9 mouse cellular contexts compared by ENCODE assay signal in the genomic region with DNA sequence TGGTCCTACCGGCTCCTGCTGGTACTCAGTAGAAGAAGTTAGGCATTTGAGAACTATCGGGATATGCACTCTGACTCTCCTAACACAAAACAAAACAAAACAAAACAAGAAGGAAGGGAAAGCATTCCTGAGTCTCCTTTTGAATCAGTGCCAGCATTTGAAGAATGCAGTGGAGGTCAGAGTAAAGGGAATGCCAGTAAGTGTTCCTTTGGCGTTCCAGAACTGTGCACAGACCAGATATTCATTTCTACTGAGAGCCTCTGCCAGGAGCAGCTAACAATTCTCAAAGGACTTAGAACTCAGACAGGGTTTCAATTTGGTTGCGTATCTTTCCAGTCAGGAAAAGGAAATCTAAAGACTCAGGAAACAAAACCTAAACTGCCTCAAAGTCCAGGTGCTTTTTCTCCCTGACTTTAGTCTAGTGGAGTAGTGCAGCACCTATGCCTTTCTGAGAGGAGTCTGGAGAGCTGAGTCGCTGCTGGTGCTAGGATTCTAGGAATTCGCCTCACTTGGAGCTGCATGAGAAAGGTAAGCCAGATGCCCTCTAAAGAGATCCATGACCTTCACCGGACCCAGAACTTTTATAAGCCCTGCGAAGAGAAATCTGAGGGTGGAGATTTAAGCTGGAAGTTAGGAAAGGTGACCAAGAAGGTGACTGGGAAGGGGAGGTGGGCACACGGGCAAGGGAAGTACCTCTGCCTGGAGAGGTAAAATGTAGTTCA. TPM values are rescaled to one million over a fixed set of nuclear protein-coding genes. Genes with fewer than 3 reads are reported as not detected.
A peak's percentile ranks its signal among the peaks of the same experiment; 100 is the strongest.
DNase-seq lines count a peak whose midpoint lies in the region; TF ChIP-seq lines count a peak whose summit lies in the region.
"Had no signal": no experiment of that assay in that cellular context is flagged by ENCODE, and none has a peak within 500 bp of the region (broad histone marks: within the 10 kb centered on the region; RNA-seq: fewer than 3 reads in every experiment).

A gene (plus strand): TSS at position 117 of the 722 bp plus-strand sequence.

- H3K36me3 ChIP-seq in thymus, adult 2 months (ENCODE audit: control insufficient read depth, insufficient read depth, low read length) = no peaks in the 10 kb centered on the region
- H3K36me3 ChIP-seq: neural tube, embryonic 12.5 days had no signal

- WGBS in lung, adult 2 months = 35% methylated on average over 9 of the region's 9 CpGs
- 88% methylated on average over 9 of the region's 9 CpGs for WGBS in thymus, adult 2 months

- intact Hi-C loops in heart, postnatal 14 days (cut with DNase I) = loop anchor here (5.0 kb wide), 1 partner anchor 48 kb away; no protein-coding TSS in a partner anchor

- H3K27me3 ChIP-seq in thymus, adult 2 months (ENCODE audit: control insufficient read depth, insufficient read depth, low read length) = no peaks in the 10 kb centered on the region
- H3K27me3 ChIP-seq: neural tube, embryonic 12.5 days had no signal

- TF ChIP-seq CTCF in lung, adult 2 months (IDR thresholded peaks at IDR 0.05; ENCODE audit: insufficient read depth, low read length) = no peak
- no peak for TF ChIP-seq CTCF in thymus, adult 2 months (IDR thresholded peaks at IDR 0.05; ENCODE audit: borderline replicate concordance, control insufficient read depth, extremely low read depth, insufficient read depth, low read length, poor library complexity)

- H3K4me1 ChIP-seq in lung, adult 2 months (ENCODE audit: control insufficient read depth, insufficient read depth, low read length) = peaks cover 13% of the 10 kb centered on the region
- H3K4me1 ChIP-seq in thymus, adult 2 months (replicated peaks; ENCODE audit: control insufficient read depth, insufficient read depth, low read length) = peaks cover 2% of the 10 kb centered on the region
- H3K4me1 ChIP-seq: neural tube, embryonic 12.5 days had no signal

- H3K4me3 ChIP-seq in lung, adult 2 months (replicated peaks; ENCODE audit: extremely low read depth, low read depth, low read length) = peak within 1 kb of the TSS; percentile 68
- no peak within 1 kb of the TSS for H3K4me3 ChIP-seq in thymus, adult 2 months (ENCODE audit: control insufficient read depth, insufficient read depth, low read length)
- H3K4me3 ChIP-seq: neural tube, embryonic 12.5 days had no signal

- TF ChIP-seq POLR2A in lung, adult 2 months (IDR thresholded peaks at IDR 0.05; ENCODE audit: borderline replicate concordance, extremely low read depth, low read depth, low read length) = no peak
- TF ChIP-seq POLR2A in thymus, adult 2 months (IDR thresholded peaks at IDR 0.05; ENCODE audit: control insufficient read depth, extremely low read depth, insufficient read depth, low read length, poor library complexity) = no peak

- peak; percentile 24 to 73 for DNase-seq in adrenal gland, adult (ENCODE audit: inconsistent age in 2 of 2, low spot score in 1 of 2)
- DNase-seq in adrenal gland, postnatal 4 days (ENCODE audit: low spot score in 2 of 2) = no peak
- DNase-seq in adrenal gland, postnatal 14 days = peak; percentile 42
- DNase-seq in heart, postnatal 14 days = peak; percentile 24 to 58
- DNase-seq in lung, adult 2 months = no peak
- DNase-seq in thymus, adult 2 months = no peak
- no peak for DNase-seq in urinary bladder, postnatal 10 days (ENCODE audit: low spot score)
- no peak for DNase-seq in layer of hippocampus, postnatal 25 days (ENCODE audit: extremely low spot score in 1 of 2, low spot score in 1 of 2)

- H3K27ac ChIP-seq in thymus, adult 2 months (ENCODE audit: control insufficient read depth, insufficient read depth, low read length) = no peak within 1 kb of the TSS
- H3K27ac ChIP-seq: neural tube, embryonic 12.5 days had no signal

RNA-seq across cellular contexts. Expression of the gene that starts here (rescaled TPM):
- total RNA-seq in adrenal gland, postnatal 4 days (2021) = 10 to 100 TPM in 1 of 2 experiments, 1 to 10 TPM in 1; 5.9 to 14.7 TPM
- total RNA-seq in adrenal gland, postnatal 14 days (2021) = 9.8 and 9.9 TPM in 2 replicates
- total RNA-seq in heart, postnatal 14 days (2021) = 10 to 100 TPM; 25.2 to 26.8 TPM
- 13.0 and 22.7 TPM in 2 replicates for polyA plus RNA-seq in lung, adult 2 months (2012; rRNA removed)
- polyA plus RNA-seq in thymus, adult 2 months (2012; rRNA removed) = 1.9 and 3.3 TPM in 2 replicates
- 1 to 10 TPM; 1.6 to 2.5 TPM for total RNA-seq in layer of hippocampus, postnatal 25 days (2021)

Comparison
In these comparisons a context has a peak if more than half of its experiments do, and no peak if none do; other contexts are left out.
1. DNase-seq: peak in adrenal gland, adult (2 of 2), adrenal gland, postnatal 14 days (single experiment) and heart, postnatal 14 days (2 of 2); none in adrenal gland, postnatal 4 days (0 of 2), lung, adult 2 months (single experiment), thymus, adult 2 months (single experiment), urinary bladder, postnatal 10 days (single experiment) and layer of hippocampus, postnatal 25 days (0 of 2).